Mouse (Mus musculus) heart, embryonic 15.5 days (tissue): ENCODE measurements around the gene Nrxn3. TPM values are rescaled to one million over a fixed set of nuclear protein-coding genes. Genes with fewer than 3 reads are reported as not detected.

ENCODE experiments used
- ATAC-seq: fragments of 200-750 bp; cut with Nextera tagmentation; replicated peaks from 2 replicates; pipeline ENCODE4 v1.8.0; 2017; ENCODE audit warnings: low read depth, moderate TSS enrichment; ENCODE audit not compliant: insufficient number of reproducible peaks, insufficient read depth, low FRiP score
- H3K27ac ChIP-seq: fragments of 300-500 bp; sonication (generic); 2 replicates; pipeline ENCODE4 v1.5.1; 2015; ENCODE audit warnings: mild to moderate bottlenecking, inconsistent platforms
- H3K27me3 ChIP-seq: fragments of 300-500 bp; sonication (generic); 2 replicates; pipeline ENCODE4 v1.6.1; 2015; ENCODE audit warnings: inconsistent platforms
- H3K36me3 ChIP-seq: fragments of 300-500 bp; sonication (generic); 2 replicates; pipeline ENCODE4 v1.6.1; 2015; ENCODE audit warnings: mild to moderate bottlenecking, inconsistent platforms
- H3K4me1 ChIP-seq: fragments of 300-500 bp; sonication (generic); replicated peaks from 2 replicates; pipeline ENCODE4 v1.6.1; 2015; ENCODE audit warnings: inconsistent platforms
- H3K4me2 ChIP-seq: fragments of 300-500 bp; sonication (generic); 2 replicates; pipeline ENCODE4 v1.6.1; 2015; ENCODE audit warnings: inconsistent platforms, mild to moderate bottlenecking, moderate library complexity
- H3K4me3 ChIP-seq: fragments of 300-500 bp; sonication (generic); 2 replicates; pipeline ENCODE4 v1.5.1; 2015; ENCODE audit warnings: mild to moderate bottlenecking, inconsistent platforms
- H3K9ac ChIP-seq: fragments of 300-500 bp; sonication (generic); 2 replicates; pipeline ENCODE4 v1.6.1; 2015; ENCODE audit warnings: mild to moderate bottlenecking, inconsistent platforms
- H3K9me3 ChIP-seq: fragments of 300-500 bp; sonication (generic); replicated peaks from 2 replicates; pipeline ENCODE4 v1.6.1; 2016; ENCODE audit warnings: inconsistent platforms
- WGBS: fragments of 180-500 bp; shearing (Covaris S2); methylation state at CpG from one replicate; pipeline ENCODE4 v1.1.7; 2015; ENCODE audit warnings: mixed read lengths; 5-methylcytosine and 5-hydroxymethylcytosine counted together
- polyA plus RNA-seq: library from polyadenylated mRNA; unstranded; fragments of >200 nt; fragmentation: Nextera tagmentation; extraction: Ambion mirVana; gene quantifications from 2 replicates; pipeline ENCODE4 v1.2.1, GENCODE M21; 2015

The Nrxn3 gene
- polyA plus RNA-seq, 1 experiment from 2014 or later, result 1.1 TPM

- H3K27ac ChIP-seq, result no peak overlapping the region
- ATAC-seq, result no peak
- H3K4me3 ChIP-seq, result no peak overlapping the region
- WGBS, result 82% methylated on average over 6 of the region's 6 CpGs
- H3K4me1 ChIP-seq, result no peaks in the 10 kb centered on the region
- no peaks in the 10 kb centered on the region for H3K9me3 ChIP-seq
- no peaks in the 10 kb centered on the region for H3K36me3 ChIP-seq
- H3K4me2 ChIP-seq, result no peak overlapping the region
- H3K27me3 ChIP-seq, result no peaks in the 10 kb centered on the region
- no peak overlapping the region for H3K9ac ChIP-seq
Measured at GRCm38 (mm10) chr12:90217060-90217459, 1494.4 kb downstream of the Nrxn3 start.

GRCm38 (mm10) chr12:90229062-90229461 is 1506.4 kb downstream of the Nrxn3 start:
- ATAC-seq, result no peak

GRCm38 (mm10) chr12:90236093-90236492 is 1513.4 kb downstream of the Nrxn3 start:
- no peak for ATAC-seq
- WGBS, result 65% methylated on average over 5 of the region's 5 CpGs

More at GRCm38 (mm10) chr12:90229062-90229461, 1506.4 kb downstream of the Nrxn3 start:
- WGBS, result 60% methylated on average over 2 of the region's 2 CpGs
- no peaks in the 10 kb centered on the region for H3K27me3 ChIP-seq
- no peak overlapping the region for H3K4me2 ChIP-seq
- H3K9me3 ChIP-seq, result no peaks in the 10 kb centered on the region
- no peak overlapping the region for H3K4me3 ChIP-seq
- H3K27ac ChIP-seq, result no peak overlapping the region
- no peaks in the 10 kb centered on the region for H3K4me1 ChIP-seq
- no peak overlapping the region for H3K9ac ChIP-seq
- H3K36me3 ChIP-seq, result no peaks in the 10 kb centered on the region

DNA sequence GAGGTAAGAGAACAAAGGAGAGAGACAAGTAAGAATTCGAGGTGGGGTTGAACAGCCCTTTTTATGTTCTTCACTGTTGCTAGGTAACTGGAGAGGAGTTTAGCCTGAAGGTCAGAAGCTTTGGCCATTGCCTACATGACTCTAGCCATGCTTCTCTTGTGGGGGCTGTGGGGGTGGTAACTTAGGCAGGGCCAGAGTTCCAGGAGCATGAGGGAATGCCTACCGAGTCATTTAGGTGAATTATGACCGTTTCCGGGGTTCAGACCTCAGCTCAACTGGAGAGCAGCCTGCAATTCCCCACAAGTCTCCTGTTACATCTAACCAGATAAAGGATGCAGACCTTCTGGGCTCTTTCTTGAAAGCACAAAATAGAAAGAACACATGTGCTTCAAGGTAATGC is 1537.6 kb downstream of the Nrxn3 start:
- Histone ChIP-seq H3K4me3 (no peak overlapping the region), H3K27me3 (no peaks in the 10 kb centered on the region), H3K9me3 (no peaks in the 10 kb centered on the region), H3K9ac (no peak overlapping the region), H3K27ac (no peak overlapping the region), H3K4me1 (no peaks in the 10 kb centered on the region), H3K4me2 (no peak overlapping the region), H3K36me3 (no peaks in the 10 kb centered on the region)
- no peak for ATAC-seq
- WGBS, result 68% methylated on average over 4 of the region's 4 CpGs

More at GRCm38 (mm10) chr12:90236093-90236492, 1513.4 kb downstream of the Nrxn3 start:
- no peak overlapping the region for H3K4me3 ChIP-seq
- H3K4me1 ChIP-seq, result no peaks in the 10 kb centered on the region
- no peaks in the 10 kb centered on the region for H3K27me3 ChIP-seq
- H3K9ac ChIP-seq, result no peak overlapping the region
- no peaks in the 10 kb centered on the region for H3K9me3 ChIP-seq
- no peak overlapping the region for H3K4me2 ChIP-seq
- H3K36me3 ChIP-seq, result no peaks in the 10 kb centered on the region
- H3K27ac ChIP-seq, result no peak overlapping the region

DNA sequence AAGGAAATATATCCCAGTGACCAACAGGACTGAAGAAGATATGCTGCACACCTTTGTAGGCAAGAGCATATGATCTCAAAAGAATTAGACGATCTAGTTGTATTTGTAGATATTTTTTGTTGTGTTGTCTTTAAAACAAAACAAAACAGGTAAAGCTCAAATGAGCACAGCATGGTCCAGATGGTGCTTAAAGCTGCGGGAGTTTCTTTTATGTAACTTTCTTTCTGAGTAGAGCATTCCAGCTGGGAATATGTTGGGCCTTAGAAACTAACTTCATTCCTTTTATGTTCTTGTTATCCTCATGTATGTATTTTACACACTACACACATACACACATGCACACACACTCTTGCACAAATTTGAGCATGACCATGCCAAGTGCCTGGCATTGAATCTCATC is 1545.4 kb downstream of the Nrxn3 start:
- H3K4me2 ChIP-seq, result no peak overlapping the region
- no peak overlapping the region for H3K27ac ChIP-seq
- no peaks in the 10 kb centered on the region for H3K27me3 ChIP-seq
- no peaks in the 10 kb centered on the region for H3K9me3 ChIP-seq
- ATAC-seq, result no peak
- 74% methylated on average over 2 of the region's 2 CpGs for WGBS
- no peaks in the 10 kb centered on the region for H3K4me1 ChIP-seq
- no peak overlapping the region for H3K9ac ChIP-seq
- no peaks in the 10 kb centered on the region for H3K36me3 ChIP-seq
- no peak overlapping the region for H3K4me3 ChIP-seq

- H3K4me3 ChIP-seq, result no peak overlapping the region
- H3K9ac ChIP-seq, result no peak overlapping the region
- no peak overlapping the region for H3K27ac ChIP-seq
- no peaks in the 10 kb centered on the region for H3K9me3 ChIP-seq
- no peak for ATAC-seq
- H3K4me2 ChIP-seq, result no peak overlapping the region
- no peaks in the 10 kb centered on the region for H3K4me1 ChIP-seq
- no peaks in the 10 kb centered on the region for H3K36me3 ChIP-seq
- no peaks in the 10 kb centered on the region for H3K27me3 ChIP-seq
Measured at GRCm38 (mm10) chr12:90270763-90271379, 1548.2 kb downstream of the Nrxn3 start.

DNA sequence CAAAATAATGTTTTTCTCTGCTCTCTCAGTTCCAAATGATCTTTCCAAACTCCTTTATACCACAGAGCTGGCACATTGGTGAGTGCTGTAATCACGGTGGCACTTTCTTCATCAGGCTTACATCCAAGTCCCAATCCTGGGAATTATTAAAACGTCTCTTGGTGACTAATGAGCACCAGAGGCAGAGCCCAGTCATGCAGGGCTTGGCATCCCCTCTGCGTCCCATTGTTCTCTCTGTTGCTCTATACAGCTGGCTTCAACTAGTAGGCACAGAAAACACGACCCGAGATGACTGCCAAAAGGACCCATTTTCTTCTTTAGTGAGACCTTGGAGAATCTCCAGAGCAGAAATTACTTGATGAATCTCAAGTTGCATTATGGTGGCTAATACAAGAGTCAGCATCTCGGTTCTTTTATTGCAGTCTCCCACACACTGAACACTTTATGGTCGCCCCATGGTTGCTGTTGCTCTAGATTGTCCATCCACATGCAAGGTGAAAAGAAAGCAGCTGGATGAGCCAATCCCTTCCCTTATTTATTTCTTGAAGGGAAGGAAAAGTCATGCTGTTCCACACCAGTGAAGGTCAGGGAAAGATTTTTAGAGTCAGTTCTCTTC is 1552.1 kb downstream of the Nrxn3 start:
- no peak for ATAC-seq

DNA sequence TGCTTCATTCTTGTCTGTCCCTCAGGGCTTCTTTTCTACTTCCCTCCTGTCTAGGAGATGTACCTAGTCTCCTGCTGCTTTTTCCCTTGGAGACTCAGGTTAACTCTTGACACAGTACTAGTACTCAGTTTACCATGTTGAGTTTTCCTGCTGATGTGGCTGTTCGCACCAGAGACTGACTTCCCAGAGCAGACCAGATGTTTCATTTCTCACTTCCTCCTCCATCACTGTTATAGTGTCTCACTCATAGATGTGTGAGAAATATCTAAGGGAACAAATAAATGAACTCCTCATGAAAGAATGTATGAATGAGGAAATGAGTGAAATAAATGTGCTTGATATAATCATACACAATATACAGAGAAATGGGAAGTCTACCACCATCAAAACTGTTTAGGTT is 1558.6 kb downstream of the Nrxn3 start:
- 73% methylated on average over 1 of the region's 1 CpGs for WGBS

More for the DNA sequence above, 1552.1 kb downstream of the Nrxn3 start:
- no peaks in the 10 kb centered on the region for H3K4me1 ChIP-seq
- no peak overlapping the region for H3K9ac ChIP-seq
- H3K4me3 ChIP-seq, result no peak overlapping the region
- no peaks in the 10 kb centered on the region for H3K9me3 ChIP-seq
- 77% methylated on average over 7 of the region's 7 CpGs for WGBS
- H3K27me3 ChIP-seq, result no peaks in the 10 kb centered on the region
- H3K27ac ChIP-seq, result no peak overlapping the region
- no peaks in the 10 kb centered on the region for H3K36me3 ChIP-seq
- H3K4me2 ChIP-seq, result no peak overlapping the region

GRCm38 (mm10) chr12:90283022-90283421 is 1560.3 kb downstream of the Nrxn3 start:
- Histone ChIP-seq H3K9me3 (no peaks in the 10 kb centered on the region), H3K9ac (no peak overlapping the region), H3K4me3 (no peak overlapping the region), H3K36me3 (no peaks in the 10 kb centered on the region), H3K27me3 (no peaks in the 10 kb centered on the region), H3K4me1 (no peaks in the 10 kb centered on the region), H3K4me2 (no peak overlapping the region), H3K27ac (no peak overlapping the region)
- WGBS, result 89% methylated on average over 5 of the region's 5 CpGs
- ATAC-seq, result no peak

More for the DNA sequence above, 1558.6 kb downstream of the Nrxn3 start:
- ATAC-seq, result no peak
- Histone ChIP-seq H3K9me3 (no peaks in the 10 kb centered on the region), H3K4me1 (no peaks in the 10 kb centered on the region), H3K27me3 (no peaks in the 10 kb centered on the region), H3K9ac (no peak overlapping the region), H3K4me3 (no peak overlapping the region), H3K27ac (no peak overlapping the region), H3K36me3 (no peaks in the 10 kb centered on the region), H3K4me2 (no peak overlapping the region)

DNA sequence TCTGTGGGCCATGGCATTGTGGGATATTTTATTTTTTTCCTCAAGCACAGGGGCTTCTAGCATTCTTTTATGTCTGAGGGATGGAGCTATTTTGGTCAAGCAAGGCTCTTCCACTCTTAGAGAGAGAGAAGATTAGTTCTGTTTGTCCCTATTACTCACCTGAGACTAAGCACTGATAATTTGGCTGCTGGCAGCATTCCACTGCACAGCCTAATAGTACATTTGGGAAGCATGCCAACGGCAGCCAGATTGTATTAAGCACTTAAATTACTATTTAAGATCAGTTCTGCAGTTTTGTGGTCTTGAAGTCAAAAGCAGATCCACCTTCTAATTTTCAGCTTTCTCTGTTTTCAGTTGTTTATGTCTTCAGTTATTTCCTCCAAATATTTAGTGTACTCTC is 1580.0 kb downstream of the Nrxn3 start:
- no peak overlapping the region for H3K4me3 ChIP-seq
- H3K36me3 ChIP-seq, result no peaks in the 10 kb centered on the region
- no peak overlapping the region for H3K9ac ChIP-seq
- no peaks in the 10 kb centered on the region for H3K27me3 ChIP-seq
- H3K9me3 ChIP-seq, result no peaks in the 10 kb centered on the region
- 47% methylated on average over 1 of the region's 1 CpGs for WGBS
- no peak overlapping the region for H3K4me2 ChIP-seq
- H3K4me1 ChIP-seq, result no peaks in the 10 kb centered on the region
- H3K27ac ChIP-seq, result no peak overlapping the region
- ATAC-seq, result no peak

DNA sequence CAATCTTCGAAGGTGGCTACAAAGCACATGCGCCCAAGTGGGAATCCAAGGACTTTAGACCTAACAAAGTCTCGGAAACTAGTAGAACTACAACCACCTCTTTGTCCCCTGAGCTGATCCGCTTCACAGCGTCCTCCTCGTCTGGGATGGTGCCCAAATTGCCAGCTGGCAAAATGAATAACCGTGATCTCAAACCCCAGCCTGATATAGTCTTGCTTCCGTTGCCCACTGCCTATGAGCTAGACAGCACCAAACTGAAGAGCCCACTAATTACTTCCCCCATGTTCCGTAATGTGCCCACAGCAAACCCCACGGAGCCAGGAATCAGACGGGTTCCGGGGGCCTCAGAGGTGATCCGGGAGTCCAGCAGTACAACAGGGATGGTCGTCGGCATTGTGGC is 1609.1 kb downstream of the Nrxn3 start:
- Histone ChIP-seq H3K4me1 (no peaks in the 10 kb centered on the region), H3K4me2 (no peak overlapping the region), H3K27me3 (no peaks in the 10 kb centered on the region), H3K36me3 (no peaks in the 10 kb centered on the region), H3K9ac (no peak overlapping the region), H3K9me3 (no peaks in the 10 kb centered on the region), H3K4me3 (no peak overlapping the region), H3K27ac (no peak overlapping the region)
- no peak for ATAC-seq
- 85% methylated on average over 15 of the region's 15 CpGs for WGBS

- H3K4me2 ChIP-seq, result no peak overlapping the region
- H3K9me3 ChIP-seq, result no peaks in the 10 kb centered on the region
- H3K4me3 ChIP-seq, result no peak overlapping the region
- no peaks in the 10 kb centered on the region for H3K27me3 ChIP-seq
- no peaks in the 10 kb centered on the region for H3K4me1 ChIP-seq
- no peak overlapping the region for H3K9ac ChIP-seq
- 88% methylated on average over 3 of the region's 3 CpGs for WGBS
- H3K27ac ChIP-seq, result no peak overlapping the region
- no peak for ATAC-seq
- H3K36me3 ChIP-seq, result no peaks in the 10 kb centered on the region
Measured at GRCm38 (mm10) chr12:90332459-90332858, 1609.8 kb downstream of the Nrxn3 start.
